Mouse (Mus musculus) myocyte (in vitro differentiated cells): Measurements from ENCODE around the gene Jmjd6.

Experiments used
- CEBPB ChIP-seq: IDR thresholded peaks from 2 replicates; pipeline ENCODE4 v1.6.1; 2011; ENCODE audit warnings: mild to moderate bottlenecking, moderate library complexity; ENCODE audit not compliant: poor library complexity, insufficient read depth, severe bottlenecking
- E2F4 ChIP-seq: IDR thresholded peaks from one replicate; pipeline ENCODE4 v1.6.1; 2011; ENCODE audit warnings: mild to moderate bottlenecking, control low read depth, moderate library complexity; ENCODE audit not compliant: insufficient read depth
- MAX ChIP-seq: IDR thresholded peaks from one replicate; pipeline ENCODE4 v1.6.1; 2011; ENCODE audit warnings: low read depth, mild to moderate bottlenecking, control low read depth
- MYOD1 ChIP-seq, 3 experiments: IDR thresholded peaks; one replicate each; pipeline ENCODE4 v1.6.1; 2011; ENCODE audit warnings: control low read depth in 2 of 3, low read depth in 2 of 3, mild to moderate bottlenecking in 2 of 3, moderate library complexity in 1 of 3; ENCODE audit not compliant: insufficient read length in 2 of 3, control insufficient read depth in 1 of 3
- POLR2A ChIP-seq: IDR thresholded peaks from one replicate; pipeline ENCODE4 v1.6.1; 2011; ENCODE audit warnings: low read depth, mild to moderate bottlenecking, control low read depth, moderate library complexity; ENCODE audit not compliant: insufficient read length
- POLR2AphosphoS2 ChIP-seq: IDR thresholded peaks from one replicate; pipeline ENCODE4 v1.6.1; 2011; ENCODE audit warnings: low read depth, control low read depth; ENCODE audit not compliant: insufficient read length
- REST ChIP-seq: IDR thresholded peaks from one replicate; pipeline ENCODE4 v1.6.1; 2011; ENCODE audit warnings: mild to moderate bottlenecking, control low read depth, moderate library complexity; ENCODE audit not compliant: insufficient read depth, insufficient read length
- TCF12 ChIP-seq: IDR thresholded peaks from one replicate; pipeline ENCODE4 v1.6.1; 2011; ENCODE audit warnings: mild to moderate bottlenecking, control low read depth; ENCODE audit not compliant: poor library complexity, insufficient read depth, severe bottlenecking
- USF1 ChIP-seq: IDR thresholded peaks from one replicate; pipeline ENCODE4 v1.6.1; 2011; ENCODE audit warnings: low read depth, mild to moderate bottlenecking, control low read depth, moderate library complexity

GRCm38 (mm10) chr11:116869641-116870040 lies 26.4 kb upstream of the Jmjd6 start:
- TF ChIP-seq POLR2A = no peak
- TF ChIP-seq E2F4 = no peak
- TF ChIP-seq USF1 = no peak
- no peak for TF ChIP-seq MAX
- TF ChIP-seq REST = no peak
- TF ChIP-seq TCF12 = no peak
- TF ChIP-seq POLR2AphosphoS2 = no peak
- no peak for TF ChIP-seq MYOD1 (IDR thresholded peaks at IDR 0.05; ENCODE audit: control insufficient read depth in 1 of 3, insufficient read length in 2 of 3, low read depth in 2 of 3)
- TF ChIP-seq CEBPB = no peak
